In the genomic region with DNA sequence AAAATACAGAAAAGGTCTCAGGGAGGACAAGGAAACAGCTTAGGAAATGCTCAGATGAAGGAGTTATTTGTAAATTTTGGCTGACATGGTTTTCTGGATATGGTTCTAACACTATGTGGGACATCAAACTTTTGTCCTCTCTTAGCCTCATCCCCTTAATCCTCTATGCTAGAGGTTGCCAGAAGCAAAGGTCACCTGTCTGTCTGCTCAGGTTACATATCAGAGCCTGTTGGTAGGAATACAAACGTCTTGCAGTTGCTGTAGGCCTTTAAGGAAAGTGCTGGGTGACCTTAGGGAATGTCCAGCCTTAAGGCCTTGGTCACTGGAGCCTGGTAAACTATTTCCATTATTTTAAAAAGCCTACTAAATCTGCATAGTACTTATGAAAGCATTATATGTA, we compare ENCODE assay signal across 20 mouse cellular contexts.
"Had no signal": no experiment of that assay in that cellular context is flagged by ENCODE, and none has a peak within 500 bp of the region (broad histone marks: within the 10 kb centered on the region; RNA-seq: fewer than 3 reads in every experiment).

No protein-coding gene starts in this region.

- H3K4me1 ChIP-seq: midbrain, embryonic 10.5 days; midbrain, embryonic 12.5 days; neural tube, embryonic 13.5 days; neural tube, embryonic 15.5 days; stomach, embryonic 15.5 days had no signal

- H3K4me2 ChIP-seq: lung, embryonic 14.5 days; midbrain, embryonic 12.5 days; neural tube, embryonic 13.5 days; neural tube, embryonic 15.5 days; stomach, embryonic 15.5 days had no signal

- H3K36me3 ChIP-seq: midbrain, embryonic 10.5 days; midbrain, embryonic 12.5 days; neural tube, embryonic 13.5 days; neural tube, embryonic 15.5 days; stomach, embryonic 15.5 days had no signal

- DNase-seq: lung, adult 18-20 months; lung, embryonic 14.5 days; lung, postnatal 10 days; lung, postnatal 4 days; midbrain, embryonic 14.5 days; retina, postnatal 1 day; right cerebral cortex, adult 18-20 months; right cerebral cortex, postnatal 25 days; right cerebral cortex, postnatal 4 days; thymus, adult 2 months; thymus, postnatal 25 days; thymus, postnatal 4 days had no signal

- ATAC-seq: midbrain, embryonic 16.5 days had no signal

- H3K27me3 ChIP-seq: midbrain, embryonic 12.5 days; neural tube, embryonic 13.5 days; neural tube, embryonic 15.5 days; stomach, embryonic 15.5 days had no signal

- H3K9ac ChIP-seq: lung, embryonic 14.5 days; midbrain, embryonic 12.5 days; neural tube, embryonic 13.5 days; neural tube, embryonic 15.5 days; stomach, embryonic 15.5 days had no signal

- H3K27ac ChIP-seq: midbrain, embryonic 10.5 days; midbrain, embryonic 12.5 days; neural tube, embryonic 13.5 days; neural tube, embryonic 15.5 days; stomach, embryonic 15.5 days; stomach, postnatal 0 days had no signal

- H3K9me3 ChIP-seq: midbrain, embryonic 10.5 days; midbrain, embryonic 12.5 days; neural tube, embryonic 13.5 days; neural tube, embryonic 15.5 days; stomach, embryonic 15.5 days had no signal

- H3K4me3 ChIP-seq: midbrain, embryonic 10.5 days; midbrain, embryonic 12.5 days; myocyte; neural tube, embryonic 13.5 days; neural tube, embryonic 15.5 days; stomach, embryonic 15.5 days had no signal
